Mouse (Mus musculus) thymus, adult 2 months (tissue): Measurements from ENCODE around the gene BC051665. TPM values are rescaled to one million over a fixed set of nuclear protein-coding genes. Genes with fewer than 3 reads are reported as not detected.

Source experiments
- DNase-seq: peaks from one replicate; pipeline ENCODE4 v3.0.0; 2021
- H3K27ac ChIP-seq: fragments of 200-500 bp; 2 replicates; pipeline ENCODE4 v1.5.1; 2012; ENCODE audit warnings: low read length, control low read depth; ENCODE audit not compliant: control insufficient read depth, insufficient read depth
- H3K27me3 ChIP-seq: fragments of 200-500 bp; 2 replicates; pipeline ENCODE4 v1.6.1; 2012; ENCODE audit warnings: mild to moderate bottlenecking, low read length, moderate library complexity, mixed read lengths; ENCODE audit not compliant: control insufficient read depth, insufficient read depth
- H3K36me3 ChIP-seq: fragments of 200-500 bp; 2 replicates; pipeline ENCODE4 v1.6.1; 2012; ENCODE audit warnings: mild to moderate bottlenecking, low read length, moderate library complexity; ENCODE audit not compliant: control insufficient read depth, insufficient read depth
- H3K4me1 ChIP-seq: fragments of 200-500 bp; replicated peaks from 2 replicates; pipeline ENCODE4 v1.6.1; 2012; ENCODE audit warnings: low read length; ENCODE audit not compliant: control insufficient read depth, insufficient read depth
- H3K4me3 ChIP-seq: fragments of 200-500 bp; 2 replicates; pipeline ENCODE4 v1.5.1; 2012; ENCODE audit warnings: mild to moderate bottlenecking, low read length, control low read depth, moderate library complexity; ENCODE audit not compliant: control insufficient read depth, insufficient read depth
- CTCF ChIP-seq: fragments of 200-500 bp; IDR thresholded peaks from 2 replicates; pipeline ENCODE4 v1.5.1; 2012; ENCODE audit warnings: mild to moderate bottlenecking, control low read depth, low read length, moderate library complexity, borderline replicate concordance; ENCODE audit not compliant: control insufficient read depth, poor library complexity, insufficient read depth; ENCODE audit errors: extremely low read depth
- POLR2A ChIP-seq: fragments of 200-500 bp; IDR thresholded peaks from 2 replicates; pipeline ENCODE4 v1.6.1; 2012; ENCODE audit warnings: mild to moderate bottlenecking, low read length, control low read depth, moderate library complexity; ENCODE audit not compliant: control insufficient read depth, poor library complexity, insufficient read depth; ENCODE audit errors: extremely low read depth
- WGBS: fragments of 180-500 bp; shearing (Covaris S2); methylation state at CpG from one replicate; pipeline ENCODE4 v1.1.7; 2018; 5-methylcytosine and 5-hydroxymethylcytosine counted together
- polyA plus RNA-seq: library from polyadenylated mRNA; depleted of rRNA; stranded (reverse); fragments of >200 nt; gene quantifications from 2 replicates; pipeline ENCODE4 v1.2.3, GENCODE M21; 2012

The BC051665 gene
- polyA plus RNA-seq, 1 experiment: not detected

DNA sequence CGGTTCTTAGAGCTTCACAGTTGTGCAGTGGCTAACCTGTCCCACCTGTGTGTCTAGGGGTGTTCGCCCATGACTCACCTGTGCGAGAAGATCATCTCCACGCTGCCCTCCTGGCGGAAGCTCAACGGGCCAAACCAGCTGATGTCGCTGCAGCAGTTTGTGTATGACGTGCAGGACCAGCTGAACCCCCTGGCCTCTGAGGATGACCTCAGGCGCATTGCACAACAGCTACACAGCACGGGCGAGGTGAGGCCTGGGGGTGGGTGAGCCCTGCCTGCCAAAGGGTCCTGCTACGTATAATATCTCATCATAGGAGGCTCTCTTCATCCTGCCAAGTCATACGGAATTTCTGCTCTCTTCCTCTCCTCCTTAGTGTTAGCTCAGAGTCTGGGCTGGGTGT is 28.9 kb downstream of the BC051665 start:
- no peak overlapping the region for H3K4me3 ChIP-seq
- 95% methylated on average over 13 of the region's 13 CpGs for WGBS
- DNase-seq: no peak
- peaks cover 22% of the 10 kb centered on the region for H3K36me3 ChIP-seq
- no peaks in the 10 kb centered on the region for H3K4me1 ChIP-seq
- H3K27ac ChIP-seq: no peak overlapping the region
- H3K27me3 ChIP-seq: no peaks in the 10 kb centered on the region
- TF ChIP-seq POLR2A (no peak), CTCF (no peak)

DNA sequence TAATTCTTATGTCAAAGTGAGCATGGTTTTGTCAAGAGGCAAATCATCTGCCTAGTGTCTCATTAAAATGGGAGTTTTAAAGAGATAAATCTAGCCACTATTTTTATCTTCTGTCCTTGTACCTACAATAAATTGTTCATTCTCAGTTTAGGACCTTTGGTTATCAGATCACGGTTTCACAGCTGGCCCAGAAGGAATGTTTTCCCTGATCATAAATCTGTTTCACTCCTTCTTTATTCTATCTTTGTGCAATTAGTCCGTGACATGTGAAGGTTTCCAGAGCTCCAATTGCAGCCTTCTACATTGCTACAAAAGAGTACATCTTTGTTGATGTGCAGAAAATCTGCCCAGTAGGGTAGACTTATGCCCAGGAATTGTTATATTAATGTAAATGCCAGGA is 30.9 kb downstream of the BC051665 start:
- TF ChIP-seq CTCF (no peak), POLR2A (no peak)
- no peak overlapping the region for H3K4me3 ChIP-seq
- DNase-seq: no peak
- no peaks in the 10 kb centered on the region for H3K4me1 ChIP-seq
- no peak overlapping the region for H3K27ac ChIP-seq
- H3K36me3 ChIP-seq: peaks cover 23% of the 10 kb centered on the region
- no peaks in the 10 kb centered on the region for H3K27me3 ChIP-seq
- WGBS: 95% methylated on average over 2 of the region's 2 CpGs

DNA sequence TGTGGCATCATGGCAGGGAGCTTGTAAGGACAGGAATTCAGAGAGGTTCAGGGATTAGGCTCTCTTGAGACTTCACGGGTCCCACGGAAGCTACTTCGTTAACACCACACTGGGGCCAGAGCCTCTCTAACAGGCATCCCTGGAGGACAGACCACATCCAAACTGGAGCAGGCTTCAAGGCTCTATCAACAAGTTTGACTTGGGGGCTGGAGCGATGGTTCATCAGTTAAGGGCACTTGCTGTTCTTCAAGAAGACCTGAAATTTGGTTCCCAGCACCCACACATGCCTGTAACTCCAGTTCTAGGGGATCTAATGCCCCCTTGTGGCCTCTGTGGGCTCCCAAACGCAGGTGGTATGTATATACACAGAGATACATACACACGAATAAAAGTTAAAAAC is 32.9 kb downstream of the BC051665 start:
- Histone ChIP-seq H3K4me3 (no peak overlapping the region), H3K4me1 (no peaks in the 10 kb centered on the region), H3K36me3 (peaks cover 27% of the 10 kb centered on the region), H3K27me3 (no peaks in the 10 kb centered on the region), H3K27ac (no peak overlapping the region)
- no peak for TF ChIP-seq CTCF
- no peak for TF ChIP-seq POLR2A
- no peak for DNase-seq
- WGBS: 97% methylated on average over 6 of the region's 6 CpGs

DNA sequence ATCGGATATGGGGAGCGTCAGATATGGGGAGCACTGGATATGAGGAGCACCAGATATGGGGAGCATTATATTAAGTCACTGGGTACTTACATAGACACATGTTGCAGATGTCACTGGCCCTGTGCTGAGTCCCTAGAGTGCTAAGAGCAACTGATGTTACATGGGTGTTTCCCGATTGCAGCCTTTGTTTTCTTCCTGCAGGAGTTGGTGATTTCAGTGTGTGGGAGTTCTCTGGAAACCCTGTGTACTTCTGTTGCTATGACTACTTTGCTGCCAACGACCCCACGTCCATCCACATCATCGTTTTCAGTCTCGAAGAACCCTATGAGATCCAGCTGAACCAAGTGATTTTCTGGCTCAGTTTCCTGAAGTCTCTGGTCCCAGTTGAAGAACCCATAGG is 35.2 kb downstream of the BC051665 start:
- 96% methylated on average over 7 of the region's 7 CpGs for WGBS
- Histone ChIP-seq H3K4me3 (no peak overlapping the region), H3K27me3 (no peaks in the 10 kb centered on the region), H3K36me3 (peaks cover 27% of the 10 kb centered on the region), H3K4me1 (no peaks in the 10 kb centered on the region), H3K27ac (no peak overlapping the region)
- DNase-seq: no peak
- TF ChIP-seq CTCF: no peak
- no peak for TF ChIP-seq POLR2A

DNA sequence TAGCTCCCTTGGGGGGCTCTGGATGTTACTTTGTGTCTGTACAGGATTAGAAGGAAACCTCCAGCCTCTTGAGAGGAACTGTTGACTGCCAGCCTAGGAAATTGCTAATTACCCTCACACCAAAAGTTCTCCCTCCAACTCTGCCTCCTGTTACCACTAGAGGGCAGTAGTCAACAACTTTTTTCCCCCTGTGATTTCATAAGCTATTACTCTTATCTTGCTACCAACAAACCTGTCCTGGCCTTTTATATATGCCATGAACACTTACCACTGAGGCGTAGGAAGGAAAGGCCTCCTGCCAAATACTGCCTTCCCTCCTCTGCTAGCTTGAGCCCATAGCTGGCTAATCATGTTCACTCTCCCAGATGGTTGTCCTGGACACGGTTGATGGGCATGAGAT is 37.6 kb downstream of the BC051665 start:
- 94% methylated on average over 2 of the region's 2 CpGs for WGBS

DNA sequence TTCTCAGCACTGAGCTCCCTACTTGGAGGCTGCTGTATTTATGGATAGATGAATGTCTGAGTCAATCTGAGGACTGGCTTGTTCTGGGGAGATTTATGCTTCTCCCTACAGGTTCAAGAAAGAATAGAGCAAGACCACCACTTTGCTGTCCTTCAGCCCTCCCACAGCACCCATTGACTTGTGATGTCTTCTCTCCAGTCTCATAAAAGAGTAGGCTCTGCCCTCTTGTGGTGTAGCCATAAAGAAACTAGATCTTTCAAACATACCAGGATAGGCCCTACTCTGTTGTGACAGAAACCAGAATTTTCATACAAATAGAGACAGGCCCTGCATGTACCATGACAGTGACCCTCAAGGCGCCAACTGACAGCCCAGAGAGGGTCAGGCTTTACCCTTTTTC is 39.0 kb downstream of the BC051665 start:
- WGBS: 93% methylated on average over 1 of the region's 1 CpGs
- no peak for TF ChIP-seq CTCF
- no peak for TF ChIP-seq POLR2A
- Histone ChIP-seq H3K27ac (no peak overlapping the region), H3K4me1 (no peaks in the 10 kb centered on the region), H3K4me3 (no peak overlapping the region), H3K36me3 (peaks cover 12% of the 10 kb centered on the region; the same call in 1 of the 2 replicates), H3K27me3 (no peaks in the 10 kb centered on the region)
- no peak for DNase-seq

More for the DNA sequence above, 37.6 kb downstream of the BC051665 start:
- Histone ChIP-seq H3K27ac (no peak overlapping the region), H3K4me1 (no peaks in the 10 kb centered on the region), H3K27me3 (no peaks in the 10 kb centered on the region), H3K36me3 (peaks cover 24% of the 10 kb centered on the region), H3K4me3 (no peak overlapping the region)
- no peak for DNase-seq
- TF ChIP-seq POLR2A (no peak), CTCF (no peak)

DNA sequence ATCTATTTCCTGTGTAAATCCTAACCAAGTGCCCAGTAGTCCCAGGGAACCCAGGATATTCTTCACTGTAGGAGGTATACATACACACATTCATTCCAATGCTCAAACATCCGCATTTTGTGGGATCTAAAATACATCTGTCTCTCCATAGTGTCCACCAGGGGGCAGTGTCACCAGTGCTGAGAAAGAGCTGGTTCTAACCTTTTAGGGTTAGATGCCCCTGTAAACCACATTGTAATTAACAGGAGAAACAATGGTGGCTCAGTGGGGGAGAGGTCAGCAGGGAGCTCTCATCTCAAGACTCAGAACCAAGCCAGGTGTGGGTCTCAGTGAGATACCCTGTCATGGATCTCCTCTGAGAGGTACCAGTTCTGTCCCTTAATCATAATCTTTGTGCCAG is 39.9 kb downstream of the BC051665 start:
- H3K27me3 ChIP-seq: no peaks in the 10 kb centered on the region
- no peak overlapping the region for H3K27ac ChIP-seq
- 57% methylated on average over 1 of the region's 1 CpGs for WGBS
- DNase-seq: peak; percentile 27
- no peaks in the 10 kb centered on the region for H3K4me1 ChIP-seq
- H3K36me3 ChIP-seq: peaks cover 8% of the 10 kb centered on the region; the same call in 1 of the 2 replicates
- H3K4me3 ChIP-seq: no peak overlapping the region
- no peak for TF ChIP-seq CTCF
- TF ChIP-seq POLR2A: no peak
